Mouse (Mus musculus): ENCODE results near the gene Ip6k1. TPM values are rescaled to one million over a fixed set of nuclear protein-coding genes. Genes with fewer than 3 reads are reported as not detected.

Ip6k1 gene
- polyA plus RNA-seq, 1 experiment from 2014 or later: 34.5 TPM

DNA sequence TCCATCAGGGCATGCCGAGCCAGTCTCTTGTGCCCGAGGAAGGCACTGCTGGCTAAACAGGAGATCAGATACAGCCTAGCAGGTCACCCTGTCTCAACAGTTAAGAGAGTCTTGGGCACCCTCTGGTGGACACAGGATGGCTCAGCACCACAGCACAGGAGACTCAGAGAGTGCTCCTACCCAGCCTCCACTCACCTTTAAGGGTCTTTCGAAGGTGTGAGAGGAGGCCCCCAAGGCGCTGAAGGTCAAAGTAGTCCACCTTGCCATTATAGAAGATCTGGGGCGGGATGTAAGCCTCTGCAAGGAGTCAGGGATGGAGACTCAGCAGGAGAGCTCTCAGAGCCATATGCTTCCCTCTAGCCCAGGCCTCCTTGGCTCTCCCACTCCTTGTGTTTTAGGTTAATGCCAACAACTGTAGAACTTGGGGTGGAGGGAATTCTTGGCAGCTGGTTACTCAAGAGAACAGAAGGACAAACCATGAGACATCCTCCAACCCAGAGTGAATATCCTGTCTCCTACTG lies 63.2 kb downstream of the Ip6k1 start:
- Histone ChIP-seq H3K27ac (no peak overlapping the region), H3K36me3 (peaks cover 44% of the 10 kb centered on the region; the same call in 1 of the 2 replicates), H3K4me2 (no peak overlapping the region), H3K9me3 (replicated peaks) (no peaks in the 10 kb centered on the region), H3K9ac (no peak overlapping the region), H3K27me3 (no peaks in the 10 kb centered on the region), H3K4me3 (no peak overlapping the region), H3K4me1 (replicated peaks) (peaks cover 3% of the 10 kb centered on the region)
- ATAC-seq (replicated peaks; ENCODE audit: insufficient number of reproducible peaks, insufficient read depth, low FRiP score, low read depth): no peak
- 27% methylated on average over 5 of the region's 5 CpGs for WGBS

DNA sequence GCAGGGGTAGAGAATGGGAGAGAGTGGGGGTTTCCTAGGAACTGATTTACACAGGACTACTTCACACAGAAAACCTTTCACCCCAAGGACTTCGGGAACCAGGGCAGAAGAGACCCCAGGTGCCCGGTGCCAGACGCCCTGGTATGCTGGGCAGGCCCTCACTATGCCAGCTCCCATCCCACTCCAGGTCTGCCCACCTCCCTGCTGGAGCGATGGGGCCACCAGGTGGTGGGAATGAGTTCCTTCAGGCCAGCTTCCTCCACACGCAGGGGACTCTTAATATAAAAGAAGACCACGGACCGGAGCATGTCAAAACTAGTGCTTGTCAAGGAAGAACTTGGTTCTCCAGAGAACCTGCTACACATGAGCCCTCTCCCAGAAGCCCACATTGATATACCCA lies 64.9 kb downstream of the Ip6k1 start:
- H3K4me2 ChIP-seq: no peak overlapping the region
- H3K9ac ChIP-seq: no peak overlapping the region
- no peaks in the 10 kb centered on the region for H3K9me3 ChIP-seq (replicated peaks)
- H3K27me3 ChIP-seq: no peaks in the 10 kb centered on the region
- peaks cover 41% of the 10 kb centered on the region; the same call in 1 of the 2 replicates for H3K36me3 ChIP-seq
- peaks cover 14% of the 10 kb centered on the region for H3K4me1 ChIP-seq (replicated peaks)
- no peak overlapping the region for H3K4me3 ChIP-seq
- ATAC-seq (replicated peaks; ENCODE audit: insufficient number of reproducible peaks, insufficient read depth, low FRiP score, low read depth): no peak
- no peak overlapping the region for H3K27ac ChIP-seq
- 77% methylated on average over 7 of the region's 7 CpGs for WGBS

- Histone ChIP-seq H3K27ac (no peak overlapping the region), H3K27me3 (no peaks in the 10 kb centered on the region), H3K9ac (no peak overlapping the region), H3K36me3 (peaks cover 34% of the 10 kb centered on the region; the same call in 1 of the 2 replicates), H3K9me3 (replicated peaks) (no peaks in the 10 kb centered on the region), H3K4me1 (replicated peaks) (peaks cover 19% of the 10 kb centered on the region), H3K4me3 (no peak overlapping the region), H3K4me2 (no peak overlapping the region)
- no peak for ATAC-seq (replicated peaks; ENCODE audit: insufficient number of reproducible peaks, insufficient read depth, low FRiP score, low read depth)
- 21% methylated on average over 8 of the region's 8 CpGs for WGBS
These were observed 65.6 kb downstream of the Ip6k1 start for GRCm38 (mm10) chr9:108067900-108068299.

DNA sequence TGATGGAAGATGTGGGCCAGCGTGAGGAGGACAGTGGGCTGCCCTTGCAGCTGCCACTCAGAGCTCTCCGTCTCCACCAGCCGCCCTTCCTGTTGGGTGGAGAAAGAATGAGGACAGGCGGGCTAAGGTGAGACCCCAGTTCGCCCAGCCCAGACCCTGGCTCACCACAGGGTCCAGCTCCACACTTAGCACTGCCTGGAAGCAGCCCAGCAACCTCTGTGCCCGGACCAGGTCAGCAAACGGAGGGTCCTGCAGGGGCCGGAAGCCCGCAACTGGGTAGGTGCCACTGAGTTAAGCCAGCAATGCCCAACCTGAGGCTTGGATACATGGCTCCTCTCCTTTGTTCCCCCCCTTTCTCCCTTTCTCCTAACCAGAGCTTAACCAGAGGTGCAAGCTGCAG lies 66.7 kb downstream of the Ip6k1 start:
- H3K9me3 ChIP-seq (replicated peaks): no peaks in the 10 kb centered on the region
- H3K4me2 ChIP-seq: no peak overlapping the region
- no peak overlapping the region for H3K4me3 ChIP-seq
- H3K27me3 ChIP-seq: no peaks in the 10 kb centered on the region
- H3K9ac ChIP-seq: no peak overlapping the region
- peaks cover 25% of the 10 kb centered on the region; the same call in 1 of the 2 replicates for H3K36me3 ChIP-seq
- peaks cover 29% of the 10 kb centered on the region for H3K4me1 ChIP-seq (replicated peaks)
- H3K27ac ChIP-seq: no peak overlapping the region
- WGBS: 86% methylated on average over 9 of the region's 9 CpGs
- no peak for ATAC-seq (replicated peaks; ENCODE audit: insufficient number of reproducible peaks, insufficient read depth, low FRiP score, low read depth)

DNA sequence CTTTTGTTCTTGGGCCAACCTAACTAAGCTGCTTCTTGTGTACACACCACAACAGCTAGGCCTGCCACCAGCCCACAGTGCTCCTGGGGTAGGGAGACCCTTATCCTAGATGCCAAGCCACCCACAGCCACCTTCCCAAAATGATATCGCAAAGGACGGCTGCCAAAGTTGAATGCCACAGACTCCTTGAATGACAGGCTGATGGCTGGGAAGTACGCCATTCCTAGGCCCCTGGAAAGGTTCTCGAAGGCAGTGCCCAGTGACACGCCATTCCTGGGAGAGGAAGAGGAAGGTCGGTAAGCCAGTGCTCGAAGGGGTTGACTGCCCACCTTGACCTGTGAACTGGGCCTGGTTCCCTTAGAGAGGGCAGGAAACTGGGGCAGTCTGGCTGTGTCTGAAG lies 67.2 kb downstream of the Ip6k1 start:
- Histone ChIP-seq H3K4me3 (no peak overlapping the region), H3K4me1 (replicated peaks) (peaks cover 29% of the 10 kb centered on the region), H3K9me3 (replicated peaks) (no peaks in the 10 kb centered on the region), H3K36me3 (peaks cover 25% of the 10 kb centered on the region; the same call in 1 of the 2 replicates), H3K27me3 (no peaks in the 10 kb centered on the region), H3K4me2 (no peak overlapping the region), H3K9ac (no peak overlapping the region), H3K27ac (no peak overlapping the region)
- WGBS: 86% methylated on average over 7 of the region's 7 CpGs
- ATAC-seq (replicated peaks; ENCODE audit: insufficient number of reproducible peaks, insufficient read depth, low FRiP score, low read depth): no peak

- Histone ChIP-seq H3K27me3 (no peaks in the 10 kb centered on the region), H3K4me2 (no peak overlapping the region), H3K27ac (peak overlapping the region; percentile 90), H3K9me3 (replicated peaks) (no peaks in the 10 kb centered on the region), H3K4me3 (no peak overlapping the region), H3K36me3 (peaks cover 23% of the 10 kb centered on the region; the same call in 1 of the 2 replicates), H3K9ac (no peak overlapping the region), H3K4me1 (replicated peaks) (peaks cover 29% of the 10 kb centered on the region)
- ATAC-seq (replicated peaks; ENCODE audit: insufficient number of reproducible peaks, insufficient read depth, low FRiP score, low read depth): no peak
- 48% methylated on average over 4 of the region's 4 CpGs for WGBS
These were observed 69.5 kb downstream of the Ip6k1 start for GRCm38 (mm10) chr9:108071801-108072200.

DNA sequence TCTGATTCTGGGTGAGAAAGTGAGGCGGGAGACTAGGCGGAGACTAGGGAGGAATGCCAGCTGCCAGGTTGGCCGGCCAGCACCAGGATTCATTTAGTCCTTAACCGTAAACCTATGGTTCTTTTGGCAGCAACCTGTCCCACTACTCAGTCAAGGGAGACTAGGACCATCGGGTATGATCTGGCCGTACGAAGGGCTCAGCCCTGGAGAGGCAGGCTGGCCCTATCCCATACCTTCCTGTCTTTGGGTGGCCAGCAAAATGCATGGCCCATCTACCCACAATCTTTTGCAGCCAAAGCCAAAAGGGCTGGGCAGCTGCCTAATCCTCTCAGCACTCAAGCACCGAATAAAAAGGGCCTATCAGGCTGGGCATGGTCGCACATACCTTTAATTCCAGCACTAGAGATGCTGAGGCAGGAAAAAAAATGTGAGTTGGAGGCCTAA lies 70.2 kb downstream of the Ip6k1 start:
- ATAC-seq (replicated peaks; ENCODE audit: insufficient number of reproducible peaks, insufficient read depth, low FRiP score, low read depth): peak; percentile 71
- H3K4me1 ChIP-seq (replicated peaks): peaks cover 29% of the 10 kb centered on the region
- 37% methylated on average over 9 of the region's 9 CpGs for WGBS
- no peaks in the 10 kb centered on the region for H3K9me3 ChIP-seq (replicated peaks)
- no peaks in the 10 kb centered on the region for H3K27me3 ChIP-seq
- no peak overlapping the region for H3K4me3 ChIP-seq
- peaks cover 26% of the 10 kb centered on the region; the same call in 1 of the 2 replicates for H3K36me3 ChIP-seq
- H3K27ac ChIP-seq: peak overlapping the region; percentile 90
- no peak overlapping the region for H3K9ac ChIP-seq
- no peak overlapping the region for H3K4me2 ChIP-seq

DNA sequence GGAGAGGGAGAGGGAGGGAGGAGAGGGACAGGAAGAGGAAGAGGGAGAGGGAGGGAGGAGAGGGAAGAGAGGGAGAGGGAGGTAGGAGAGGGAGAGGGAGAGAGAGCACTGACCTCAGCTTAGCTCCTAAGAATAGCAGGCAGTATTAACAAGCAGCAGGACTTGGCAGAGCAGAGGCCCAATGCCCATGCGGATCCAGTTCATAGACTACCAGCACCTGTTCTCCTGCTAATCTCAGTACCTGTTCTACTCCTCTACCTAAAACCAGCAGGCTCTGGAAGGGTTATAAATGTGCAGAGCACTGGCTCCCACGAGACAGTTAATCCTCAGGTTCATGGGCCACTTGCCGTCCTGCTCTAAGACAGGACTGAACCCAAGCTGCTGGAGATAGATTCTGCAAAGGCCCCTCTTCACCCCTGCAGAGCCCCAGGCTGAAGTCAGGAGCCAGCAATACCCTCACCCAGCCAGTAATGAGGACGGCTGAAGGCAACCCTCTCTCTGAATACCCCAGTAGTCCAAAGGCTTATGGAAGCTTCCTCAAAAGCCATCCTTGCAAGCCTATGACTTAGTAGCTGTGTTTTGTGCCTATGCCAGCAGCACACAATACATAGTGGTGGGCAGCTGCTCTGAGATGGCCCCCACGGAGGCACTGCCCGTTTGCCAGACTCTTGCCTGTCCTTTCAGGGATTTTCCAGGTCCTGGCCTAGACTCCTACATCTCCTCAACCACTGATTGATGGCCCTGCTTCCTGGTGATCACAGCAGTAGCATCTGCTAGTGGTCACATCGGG lies 71.0 kb downstream of the Ip6k1 start:
- no peak overlapping the region for H3K4me2 ChIP-seq
- no peaks in the 10 kb centered on the region for H3K9me3 ChIP-seq (replicated peaks)
- H3K27ac ChIP-seq: peak overlapping the region; percentile 79
- peaks cover 25% of the 10 kb centered on the region; the same call in 1 of the 2 replicates for H3K36me3 ChIP-seq
- peak; percentile 53; the same call in 1 of the 2 replicates for ATAC-seq (replicated peaks; ENCODE audit: insufficient number of reproducible peaks, insufficient read depth, low FRiP score, low read depth)
- peaks cover 33% of the 10 kb centered on the region for H3K4me1 ChIP-seq (replicated peaks)
- H3K4me3 ChIP-seq: no peak overlapping the region
- WGBS: 49% methylated on average over 7 of the region's 7 CpGs
- H3K27me3 ChIP-seq: no peaks in the 10 kb centered on the region
- H3K9ac ChIP-seq: 0 out of 2 replicates have a peak overlapping the region, but pooled peaks have one; percentile 9

GRCm38 (mm10) chr9:108080168-108080567 lies 77.9 kb downstream of the Ip6k1 start, which contains the start of gene Mst1:
Gene Mst1, plus strand, starts transcription at chr9:108080436.
- WGBS: 76% methylated on average over 5 of the region's 5 CpGs
- H3K4me3 ChIP-seq: peak within 1 kb of the TSS; percentile 98
- H3K9ac ChIP-seq: peak within 1 kb of the TSS; percentile 99
- H3K9me3 ChIP-seq (replicated peaks): no peaks in the 10 kb centered on the region
- peak within 1 kb of the TSS; percentile 75; the same call in 1 of the 2 replicates for H3K27ac ChIP-seq
- H3K36me3 ChIP-seq: peaks cover 9% of the 10 kb centered on the region
- peaks cover 30% of the 10 kb centered on the region for H3K4me1 ChIP-seq (replicated peaks)
- H3K27me3 ChIP-seq: peaks cover 25% of the 10 kb centered on the region
- peak within 1 kb of the TSS; percentile 93 for H3K4me2 ChIP-seq
- ATAC-seq (replicated peaks; ENCODE audit: insufficient number of reproducible peaks, insufficient read depth, low FRiP score, low read depth): no peak

GRCm38 (mm10) chr9:108082549-108082948 lies 80.2 kb downstream of the Ip6k1 start:
- H3K27ac ChIP-seq: no peak overlapping the region
- no peaks in the 10 kb centered on the region for H3K9me3 ChIP-seq (replicated peaks)
- peak overlapping the region; percentile 14 for H3K4me3 ChIP-seq
- H3K4me2 ChIP-seq: peak overlapping the region; percentile 40
- H3K9ac ChIP-seq: no peak overlapping the region
- peaks cover 25% of the 10 kb centered on the region for H3K27me3 ChIP-seq
- ATAC-seq (replicated peaks; ENCODE audit: insufficient number of reproducible peaks, insufficient read depth, low FRiP score, low read depth): no peak
- H3K36me3 ChIP-seq: peaks cover 29% of the 10 kb centered on the region
- 5% methylated on average over 19 of the region's 19 CpGs for WGBS
- peaks cover 30% of the 10 kb centered on the region for H3K4me1 ChIP-seq (replicated peaks)

GRCm38 (mm10) chr9:108082988-108083431 lies 80.7 kb downstream of the Ip6k1 start, which contains the start of gene Rnf123:
Gene Rnf123, minus strand, starts transcription at chr9:108083346.
- Histone ChIP-seq H3K9ac (no peak within 1 kb of the TSS), H3K4me3 (peak within 1 kb of the TSS; percentile 14)
- 32% methylated on average over 12 of the region's 12 CpGs for WGBS

More at GRCm38 (mm10) chr9:108082988-108083431, 80.7 kb downstream of the Ip6k1 start, which contains the start of gene Rnf123:
- H3K36me3 ChIP-seq: peaks cover 34% of the 10 kb centered on the region
- no peak within 1 kb of the TSS for H3K27ac ChIP-seq
- H3K4me1 ChIP-seq (replicated peaks): peaks cover 26% of the 10 kb centered on the region
- H3K9me3 ChIP-seq (replicated peaks): no peaks in the 10 kb centered on the region
- peak within 1 kb of the TSS; percentile 40 for H3K4me2 ChIP-seq
- ATAC-seq (replicated peaks; ENCODE audit: insufficient number of reproducible peaks, insufficient read depth, low FRiP score, low read depth): no peak
- H3K27me3 ChIP-seq: peaks cover 25% of the 10 kb centered on the region
